Mouse (Mus musculus) right cerebral cortex, postnatal 4 days (tissue): ENCODE results near the gene 4933415A04Rik.

ENCODE experiments used
- DNase-seq: peaks from one replicate; pipeline ENCODE4 v3.0.0-alpha.2; 2022

4933415A04Rik gene

DNA sequence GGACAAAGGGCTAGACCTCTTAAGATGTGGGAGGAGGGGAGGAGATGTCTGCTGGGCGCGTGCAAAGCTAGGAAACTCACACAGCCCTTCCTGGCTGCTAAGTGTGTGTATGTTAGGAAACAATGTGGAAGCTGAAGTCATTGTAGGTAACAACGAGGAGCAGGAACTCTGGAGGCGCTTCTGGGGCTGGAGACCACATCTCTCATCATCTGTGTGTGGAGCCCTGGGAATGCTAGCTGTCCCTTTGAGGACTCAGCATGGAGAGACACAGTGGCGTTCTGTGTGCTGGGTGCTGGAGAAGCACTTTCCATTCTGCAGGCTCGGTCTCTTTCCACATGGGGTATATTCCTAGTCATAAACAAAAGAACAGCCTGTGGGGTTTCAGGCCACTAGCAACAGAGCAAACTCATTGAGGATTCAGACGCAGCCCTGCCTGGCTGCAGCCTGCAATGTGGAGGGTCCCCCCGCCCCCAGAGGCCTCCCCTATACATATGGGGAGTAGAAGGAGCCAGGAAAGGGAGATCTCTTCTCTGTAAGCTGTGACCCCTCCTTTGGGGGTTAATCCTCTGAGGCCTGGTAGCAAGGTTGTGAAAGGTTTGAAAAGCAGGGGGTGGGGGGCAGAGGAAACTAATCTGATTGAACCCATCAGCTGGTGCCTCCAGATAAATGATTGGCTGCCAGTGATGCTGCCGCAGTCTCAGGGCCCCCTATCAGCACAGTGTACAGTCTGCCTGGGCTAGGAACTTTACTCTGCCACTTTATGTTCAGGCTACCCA is 11.3 kb upstream of the 4933415A04Rik start:
- no peak for DNase-seq

DNA sequence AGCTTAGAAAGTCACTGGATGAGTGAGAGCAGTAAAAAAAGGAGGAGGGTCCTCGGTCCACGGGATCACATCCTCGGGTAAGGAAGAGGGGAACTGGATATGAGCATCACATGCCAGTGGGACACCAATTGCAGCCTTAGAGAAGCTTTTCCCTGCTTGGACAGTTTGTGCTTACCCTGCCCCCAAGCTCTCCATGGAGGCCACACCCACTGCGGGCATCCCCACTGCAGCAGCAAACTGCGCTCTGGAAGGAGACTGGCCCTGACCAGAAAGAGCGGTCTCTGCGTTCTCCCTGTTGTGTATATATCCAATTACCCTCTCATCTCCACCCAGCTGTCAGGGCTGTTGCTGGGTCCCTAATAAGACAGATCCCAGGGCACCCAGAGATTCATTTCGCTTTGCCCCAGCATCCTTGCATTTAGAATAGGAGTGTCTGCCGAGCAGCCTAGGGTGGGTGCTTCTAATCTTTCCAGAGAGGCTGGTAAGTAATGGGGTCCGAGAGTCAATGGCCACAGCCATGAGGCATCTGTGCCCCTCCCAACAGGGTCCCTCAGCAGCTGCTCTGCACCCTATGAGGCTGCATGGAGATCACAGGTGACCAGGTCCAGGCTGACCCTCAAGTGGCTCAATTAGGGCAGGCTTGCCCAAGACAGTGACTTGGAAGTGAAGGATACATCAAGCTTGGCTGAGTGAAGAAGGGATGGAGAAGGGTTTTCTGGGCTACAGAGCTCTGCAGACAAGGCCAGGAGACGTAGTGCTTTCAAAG is 8.9 kb upstream of the 4933415A04Rik start:
- DNase-seq: no peak

DNA sequence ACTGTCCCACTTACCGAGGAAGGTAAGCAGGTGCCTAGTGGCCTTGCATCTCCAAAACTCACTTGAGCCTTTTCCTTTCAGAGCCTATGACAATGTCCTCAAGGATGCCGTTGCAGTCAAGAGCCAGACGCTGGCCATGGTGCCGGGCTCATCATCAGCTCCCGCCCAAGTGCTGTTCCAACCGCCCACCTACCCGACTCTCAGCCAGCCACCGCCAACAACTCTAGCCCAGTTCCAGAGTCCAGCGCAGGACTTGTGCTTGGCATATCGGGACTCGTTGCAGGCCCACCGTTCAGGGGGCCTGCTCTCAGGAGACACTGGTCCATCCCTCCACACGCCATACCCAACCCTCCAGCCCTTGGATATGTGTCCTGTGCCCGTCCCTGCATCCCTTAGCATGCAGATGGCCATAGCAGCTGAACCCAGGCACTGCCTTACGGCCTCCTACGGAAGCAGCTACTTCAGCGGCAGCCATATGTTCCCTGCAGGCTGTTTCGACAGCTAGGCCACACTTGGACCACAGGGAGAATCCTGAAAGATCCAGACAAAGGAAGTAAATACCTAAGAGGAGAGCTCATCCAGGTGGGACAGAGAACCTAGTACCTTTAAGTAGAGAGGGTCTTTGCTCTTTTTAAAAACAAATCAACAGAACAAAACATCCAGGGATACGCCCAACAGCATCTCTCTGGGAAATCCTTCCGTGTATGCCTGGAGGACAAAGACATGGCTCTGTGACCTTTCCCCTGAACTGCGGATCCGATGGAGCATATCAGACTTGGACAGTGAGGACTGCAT is 1.4 kb upstream of the 4933415A04Rik start:
- no peak for DNase-seq

DNA sequence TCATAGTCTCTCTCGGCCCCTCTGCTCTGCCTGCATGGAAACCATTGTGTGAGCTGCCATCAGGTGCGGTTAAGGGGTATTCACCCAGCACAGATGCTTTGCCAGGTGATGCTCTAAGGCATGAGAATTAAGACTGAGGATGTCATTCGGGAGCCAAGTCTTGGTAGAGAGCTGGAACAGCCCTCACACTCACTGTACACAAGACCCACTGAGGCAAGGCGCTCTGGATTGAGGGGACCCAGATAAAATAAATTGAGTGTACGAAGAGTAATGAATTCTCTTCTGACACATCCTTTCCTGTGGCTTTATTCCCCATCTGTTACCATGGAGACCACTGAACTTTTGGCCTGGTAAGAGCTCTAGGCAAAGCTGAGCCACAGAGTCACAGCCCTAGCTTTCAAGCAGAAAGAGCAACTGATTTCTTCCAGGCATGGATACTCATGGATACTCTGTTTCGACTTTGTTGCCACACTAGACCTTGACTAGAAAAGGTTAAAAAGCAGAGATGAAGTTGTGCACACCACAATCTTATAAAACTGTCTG is 2.8 kb downstream of the 4933415A04Rik start:
- DNase-seq: no peak

DNA sequence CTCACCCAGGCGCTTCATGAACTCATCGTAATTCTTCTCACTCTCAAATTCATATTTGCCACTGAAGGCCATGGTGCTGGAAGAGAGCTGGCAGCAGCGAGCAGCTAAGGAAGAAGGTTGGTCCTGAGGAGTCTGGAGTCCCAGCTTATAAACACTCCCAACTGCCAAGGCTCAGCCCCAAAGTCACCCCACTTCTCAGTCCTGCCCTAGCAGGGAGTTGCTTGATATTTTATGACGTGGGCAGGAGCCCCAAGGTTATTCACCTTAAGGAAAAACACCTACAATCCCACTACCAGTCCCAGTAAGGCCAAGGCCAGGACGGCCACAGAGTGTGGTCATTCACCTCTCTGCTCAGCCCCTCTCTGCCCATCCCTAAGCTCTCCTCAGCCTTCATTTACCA is 14.6 kb downstream of the 4933415A04Rik start, which contains the start of gene Fabp6:
Gene Fabp6 (minus strand): TSS at position 101 of the 400 bp plus-strand sequence.
- no peak for DNase-seq

DNA sequence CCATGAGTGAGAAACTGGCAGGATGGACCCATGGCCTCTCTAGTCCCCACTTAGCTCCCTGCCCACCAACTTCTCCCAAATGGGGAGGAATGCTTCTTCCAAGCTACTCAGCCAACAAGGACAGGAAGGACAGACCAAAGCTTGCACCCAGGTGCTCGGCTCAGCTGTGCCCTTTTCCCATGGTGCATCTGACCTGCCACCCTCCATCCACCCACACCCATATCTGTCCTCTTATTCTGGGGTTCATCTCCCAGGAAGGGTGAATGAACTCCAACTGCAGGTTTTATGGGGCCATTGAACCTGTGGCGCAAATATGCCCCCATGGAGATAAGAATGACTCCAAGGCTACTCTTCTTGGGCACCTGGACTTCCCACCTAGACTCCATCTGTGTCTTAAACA is 17.4 kb downstream of the 4933415A04Rik start:
- DNase-seq: no peak

DNA sequence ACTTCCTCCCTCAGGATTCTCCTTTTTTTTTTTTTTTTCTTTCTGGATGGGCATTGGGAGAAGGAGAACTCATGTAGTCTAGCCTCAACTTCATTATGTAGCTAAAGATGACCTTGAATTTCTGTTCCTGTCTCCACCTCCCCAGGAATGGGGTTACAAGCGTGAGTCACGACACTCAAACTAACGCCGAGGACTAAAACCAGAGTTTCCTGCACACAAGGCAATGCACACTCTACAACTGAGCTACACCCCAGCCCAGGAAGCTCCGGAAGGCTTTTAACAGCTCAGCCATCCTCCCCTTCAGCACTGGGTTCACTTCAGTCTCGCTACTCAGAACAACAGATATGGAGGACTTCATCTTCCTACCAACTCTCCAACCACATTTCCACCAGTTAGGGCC is 18.1 kb downstream of the 4933415A04Rik start:
- no peak for DNase-seq

DNA sequence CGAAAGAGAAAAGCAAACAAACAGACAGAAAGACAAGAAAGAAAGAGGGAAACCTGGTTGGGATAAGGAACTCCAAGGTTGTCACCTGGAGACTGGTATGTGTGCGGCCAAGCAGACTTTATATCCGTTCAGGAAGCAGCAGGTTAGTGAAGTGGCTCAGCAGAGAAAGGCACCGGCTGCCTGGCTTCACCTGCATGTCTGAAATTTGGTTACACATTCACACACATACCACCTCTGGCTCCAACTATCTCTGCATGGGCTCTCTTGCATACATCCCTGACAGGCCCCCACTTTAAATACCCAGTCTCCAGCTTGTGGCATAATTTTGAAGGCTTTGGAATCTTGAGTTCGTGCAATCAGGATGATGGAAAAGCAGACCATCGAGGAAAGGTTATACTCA is 19.0 kb downstream of the 4933415A04Rik start:
- DNase-seq: no peak

DNA sequence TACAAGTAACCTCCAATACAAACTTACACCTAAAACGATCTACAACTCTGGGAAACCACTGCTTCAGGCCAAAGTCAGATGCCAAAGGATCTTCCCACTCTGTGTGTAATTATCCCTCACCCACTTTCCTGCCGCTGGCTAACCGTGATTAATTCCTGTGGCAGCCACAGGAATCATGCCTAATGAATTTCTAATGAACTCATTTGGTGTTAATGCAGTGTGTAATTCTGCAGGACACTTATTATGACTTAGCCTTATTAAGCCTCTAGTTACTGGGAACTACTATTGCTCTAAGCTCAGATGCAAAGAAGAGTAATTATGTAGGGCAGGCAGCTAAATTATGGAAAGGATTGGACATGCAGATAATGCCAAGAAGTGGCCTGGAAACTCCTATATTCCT is 21.6 kb downstream of the 4933415A04Rik start:
- no peak for DNase-seq

DNA sequence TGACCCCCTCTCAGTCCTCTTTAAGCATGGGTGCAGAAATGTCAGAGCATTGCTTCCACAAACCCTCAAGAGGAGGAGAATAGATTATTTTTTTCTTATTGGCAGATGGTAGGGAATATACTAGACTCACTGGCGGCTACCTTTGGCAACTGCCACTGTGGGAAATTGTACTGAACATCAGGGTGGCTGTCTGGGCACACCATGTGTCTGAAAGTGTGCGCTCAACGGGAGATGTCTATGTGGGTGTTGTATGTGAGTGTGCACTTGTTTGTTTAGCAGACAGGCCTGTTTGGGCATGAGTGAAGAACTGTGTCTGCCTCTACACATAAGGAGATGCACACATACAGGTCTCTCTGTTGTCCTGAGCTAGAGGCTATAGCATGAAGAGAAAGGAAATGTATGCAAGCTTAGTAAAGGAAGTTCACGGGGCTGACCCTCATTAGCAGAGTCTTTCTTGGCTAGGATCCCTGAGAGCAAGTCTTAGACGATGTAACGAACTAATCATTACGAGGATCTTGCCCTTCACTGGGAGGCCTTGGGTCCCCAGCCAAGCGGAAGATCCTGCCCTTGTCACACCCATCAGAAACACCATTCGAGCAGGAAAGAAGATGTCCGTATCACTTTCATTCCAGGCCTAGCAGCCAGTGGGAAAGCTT is 23.3 kb downstream of the 4933415A04Rik start:
- DNase-seq: no peak

DNA sequence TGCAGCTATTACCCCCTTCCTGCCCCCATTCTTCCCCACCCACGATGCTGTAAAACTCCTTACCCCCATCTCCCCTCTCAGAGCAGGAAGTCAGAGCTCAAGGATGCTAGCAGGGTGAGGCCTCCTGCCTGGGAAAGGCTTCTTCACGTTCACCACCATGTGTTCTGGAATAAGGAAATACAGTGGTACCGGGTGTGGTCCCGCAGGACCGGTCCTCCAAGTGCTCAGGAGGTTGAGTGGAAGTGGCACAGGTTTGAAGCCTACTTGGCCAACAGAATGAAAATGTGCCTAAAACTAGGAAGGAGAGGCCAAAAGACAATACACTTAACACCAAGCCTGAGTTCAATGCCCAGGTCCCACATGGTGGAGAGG is 23.8 kb downstream of the 4933415A04Rik start:
- DNase-seq: no peak

DNA sequence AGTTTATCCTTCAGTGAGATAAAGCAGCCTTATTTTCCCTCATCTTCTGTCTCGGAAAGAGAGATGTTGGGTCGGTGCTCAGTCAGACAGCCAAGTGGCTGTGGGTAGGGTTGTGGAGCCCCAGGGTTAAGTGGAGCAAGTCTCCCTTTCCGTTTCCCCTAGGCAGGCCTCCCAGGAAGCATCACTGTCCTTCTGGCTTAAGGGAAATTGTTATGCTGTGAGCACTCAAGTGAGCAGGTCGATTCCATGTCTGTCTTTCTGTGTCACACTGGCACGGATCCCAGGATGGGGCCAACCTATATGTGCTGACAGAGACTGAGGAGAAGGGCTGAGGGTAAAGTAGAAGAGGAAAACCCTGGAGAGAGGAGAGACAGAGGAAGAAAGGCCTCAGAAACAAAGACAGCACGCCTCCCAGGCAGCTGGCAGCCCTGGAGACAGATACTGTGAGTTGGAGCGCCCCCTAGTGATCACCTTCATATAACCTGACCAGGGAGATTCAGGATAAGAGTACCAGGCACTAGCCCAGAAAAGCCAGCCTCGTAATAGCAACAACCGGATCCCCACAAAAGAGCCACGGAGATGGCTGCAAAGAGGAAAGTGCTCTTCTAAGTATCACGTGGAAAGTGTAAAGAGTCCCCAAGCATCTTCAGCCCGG is 26.1 kb downstream of the 4933415A04Rik start:
- peak; percentile 85 for DNase-seq

DNA sequence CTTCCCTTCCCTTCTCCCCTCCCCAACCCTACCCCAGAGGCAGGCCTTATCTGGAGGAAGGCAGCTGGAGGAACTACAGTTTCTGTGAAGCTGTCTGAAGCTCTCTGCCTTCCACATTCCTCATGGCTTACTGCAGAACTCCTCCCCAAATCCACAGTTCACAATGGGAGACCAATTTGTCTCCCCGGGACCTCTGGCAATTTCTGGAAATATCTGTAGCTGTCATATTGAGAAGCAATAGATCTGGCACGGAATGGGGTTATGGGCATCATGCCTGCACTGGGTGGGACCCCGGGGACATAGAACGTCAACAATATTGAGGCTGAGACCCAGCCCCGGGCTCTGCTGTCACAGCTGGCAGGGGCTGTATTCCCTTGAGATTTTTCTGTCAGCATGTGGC is 31.1 kb downstream of the 4933415A04Rik start:
- DNase-seq: peak; percentile 23

DNA sequence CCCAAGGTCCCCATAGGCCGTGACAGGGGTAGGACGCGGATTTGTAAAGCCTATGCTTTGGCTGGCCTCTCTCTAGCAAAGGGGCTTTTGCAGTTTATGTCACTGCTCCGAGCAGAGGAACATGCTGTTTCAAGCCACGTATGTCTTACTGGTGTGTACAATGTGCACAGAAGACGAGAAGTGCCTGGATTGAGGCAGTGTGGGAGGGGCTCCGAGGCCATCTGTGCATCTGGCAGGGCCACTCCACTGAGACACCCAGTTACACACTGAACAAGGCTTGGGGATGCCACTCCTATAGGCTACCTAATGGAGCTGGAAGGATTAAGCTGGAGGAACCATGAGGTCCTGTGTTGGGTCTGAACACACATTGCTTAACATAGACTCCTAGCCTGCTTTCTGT is 31.6 kb downstream of the 4933415A04Rik start:
- DNase-seq: no peak

DNA sequence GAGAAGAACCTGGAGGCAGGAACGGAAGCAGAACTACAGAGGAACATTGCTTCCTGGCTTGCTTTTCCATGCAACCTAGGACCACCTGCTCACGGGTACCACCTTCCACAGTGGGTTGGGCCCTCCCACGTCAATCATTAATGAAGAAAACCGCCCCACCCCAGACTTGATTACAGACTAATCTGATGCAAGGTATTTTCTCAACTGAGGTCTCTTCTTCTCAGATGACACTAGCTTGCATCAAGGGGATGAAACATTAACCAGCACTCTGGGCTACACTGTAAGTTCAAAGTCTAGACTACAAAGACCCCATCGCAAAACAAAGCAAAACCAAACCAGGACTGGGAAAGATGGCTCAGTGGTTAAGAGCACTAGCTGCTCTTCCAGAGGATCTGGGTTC is 34.9 kb downstream of the 4933415A04Rik start:
- DNase-seq: no peak

DNA sequence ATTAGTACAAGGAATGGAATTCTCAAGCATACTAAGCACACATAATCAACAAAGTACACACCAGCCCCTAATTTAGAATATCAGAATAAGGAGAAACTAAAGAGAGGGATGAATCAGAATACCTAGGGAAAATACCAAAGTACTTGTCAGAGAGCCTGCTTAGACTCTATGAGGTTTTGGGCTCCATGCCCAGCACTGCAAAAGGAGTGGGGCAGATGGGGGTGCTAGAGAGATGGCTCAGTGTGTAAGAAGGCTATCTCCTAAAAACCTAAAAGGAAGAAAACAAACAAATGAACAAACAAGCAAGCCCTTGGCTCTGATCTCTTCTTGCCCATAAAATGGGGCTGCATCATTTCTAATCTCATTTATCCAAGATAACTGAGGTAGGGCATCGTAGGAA is 37.5 kb downstream of the 4933415A04Rik start:
- DNase-seq: no peak

DNA sequence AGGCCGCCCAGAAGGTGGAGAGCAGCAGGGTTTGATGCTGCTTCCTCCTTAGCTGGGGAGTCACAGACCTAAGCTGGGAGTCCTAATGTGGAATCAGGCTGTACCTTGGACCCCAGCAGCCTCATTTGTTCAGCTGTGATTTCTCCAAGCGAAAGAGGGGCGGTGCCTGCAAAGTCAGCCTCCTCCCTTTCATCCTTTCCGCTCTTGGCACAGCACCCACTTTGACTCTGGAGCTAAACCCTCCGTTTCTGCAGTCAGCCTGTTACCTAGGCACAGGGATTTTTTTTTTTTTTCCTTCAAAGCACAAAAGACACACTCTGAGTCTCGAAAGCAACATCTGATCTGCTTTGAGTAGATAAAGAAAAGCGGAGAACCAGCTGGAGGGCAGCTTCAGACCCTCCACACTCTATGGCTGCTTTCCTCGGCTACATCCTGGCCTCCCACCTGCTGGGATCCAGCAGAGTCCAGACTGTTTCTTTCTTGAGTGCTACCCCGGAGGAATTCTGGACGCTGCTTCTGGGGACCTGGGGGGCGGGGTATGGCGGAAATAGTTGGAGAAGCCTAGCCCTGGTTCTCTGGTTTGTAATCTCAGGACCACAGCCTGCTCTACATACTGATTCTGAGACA is 39.6 kb downstream of the 4933415A04Rik start:
- peak; percentile 57 for DNase-seq

DNA sequence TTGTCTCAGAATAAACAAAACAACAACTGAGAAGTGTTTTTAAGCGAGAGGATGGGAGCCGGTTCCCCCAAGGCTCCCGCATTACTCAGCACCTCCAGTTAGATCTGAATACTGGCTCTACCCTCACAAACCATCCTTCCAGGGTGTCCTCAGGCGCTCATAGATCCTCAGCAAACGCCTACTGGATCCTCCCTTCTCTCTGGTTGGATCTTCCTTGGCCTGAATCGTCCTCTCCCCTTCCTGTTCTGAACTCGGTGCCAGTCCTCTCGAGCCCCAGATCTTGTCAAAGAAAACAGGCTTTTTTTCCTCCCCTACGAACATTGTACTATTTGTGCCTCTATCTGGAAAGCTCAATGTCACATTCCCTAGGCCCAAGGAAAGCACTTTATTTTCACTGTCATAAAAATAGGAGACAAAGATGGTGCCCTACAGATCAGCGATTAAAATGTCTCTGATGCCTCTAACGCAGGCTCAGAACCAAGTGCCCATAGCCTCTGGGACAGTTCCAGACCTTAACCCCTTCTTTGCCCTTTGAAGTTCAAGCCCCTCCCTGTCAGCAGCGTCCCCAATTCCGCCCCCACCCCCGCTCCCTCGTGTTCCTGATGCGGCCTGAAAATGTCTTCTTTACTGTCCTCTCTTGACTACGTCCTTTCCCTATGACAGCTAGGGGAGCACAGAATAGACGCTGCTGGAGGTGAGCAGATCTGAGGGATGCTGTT is 40.2 kb downstream of the 4933415A04Rik start:
- no peak for DNase-seq

DNA sequence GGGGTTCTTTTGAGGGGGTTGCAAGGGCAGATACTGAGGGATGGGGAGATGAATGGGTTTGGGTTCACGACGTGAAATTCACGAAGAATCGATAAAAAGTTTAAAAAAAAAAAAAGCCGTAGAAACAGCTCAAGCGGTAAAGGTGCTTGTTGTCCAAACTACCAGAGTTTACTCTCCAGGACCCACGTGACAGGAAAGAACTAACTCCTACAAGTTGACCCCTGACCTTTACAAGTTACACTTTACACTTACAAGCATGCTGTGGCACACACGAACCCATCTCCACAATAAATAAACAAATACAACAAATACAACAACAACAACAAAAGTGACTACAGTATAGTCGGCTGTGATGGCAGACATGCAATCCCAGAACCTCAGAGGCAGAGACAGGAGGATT is 44.8 kb downstream of the 4933415A04Rik start:
- DNase-seq: no peak

DNA sequence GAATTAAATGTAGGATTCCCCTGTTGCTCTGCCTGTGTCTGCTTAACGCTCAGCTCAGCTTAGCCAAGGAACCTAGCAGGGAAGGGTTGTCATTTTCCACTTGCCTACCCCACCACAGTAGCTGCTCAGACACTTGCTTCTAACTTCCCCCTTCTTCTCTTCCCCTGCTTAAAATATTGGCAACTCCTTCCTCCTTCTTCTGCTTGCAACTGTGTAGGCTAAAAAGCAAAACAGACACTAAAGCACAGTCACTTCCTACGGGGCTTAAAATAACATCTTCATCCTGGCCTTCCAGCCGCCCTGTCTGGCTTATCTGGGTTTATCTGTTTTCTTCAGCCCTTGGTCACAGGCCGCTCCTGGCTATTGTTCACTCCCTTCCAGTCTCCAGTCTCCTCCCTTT is 45.7 kb downstream of the 4933415A04Rik start:
- DNase-seq: no peak

DNA sequence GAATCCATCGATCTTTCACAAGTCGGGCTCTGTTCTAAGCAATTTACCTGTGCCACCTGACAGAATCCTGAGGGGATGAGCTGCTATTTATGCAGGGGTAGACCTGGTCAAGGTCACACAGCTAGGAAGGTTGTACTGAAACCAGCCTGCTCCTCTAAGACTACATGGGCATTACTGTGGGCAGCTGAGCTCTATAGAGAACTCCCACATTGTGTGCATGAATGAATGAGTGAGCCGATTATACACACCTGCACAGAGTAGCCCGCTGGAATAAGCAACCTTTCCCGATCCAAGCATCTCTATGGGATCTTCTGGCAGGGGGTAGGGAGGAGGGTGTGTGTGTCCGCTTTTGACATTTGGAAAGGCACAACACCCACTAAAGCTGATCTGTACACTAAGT is 46.3 kb downstream of the 4933415A04Rik start:
- DNase-seq: no peak
